Mouse (Mus musculus): ENCODE measurements around the gene Trmt10a. TPM values are rescaled to one million over a fixed set of nuclear protein-coding genes. Genes with fewer than 3 reads are reported as not detected.

Trmt10a gene
- polyA plus RNA-seq, 1 experiment: not detected

DNA sequence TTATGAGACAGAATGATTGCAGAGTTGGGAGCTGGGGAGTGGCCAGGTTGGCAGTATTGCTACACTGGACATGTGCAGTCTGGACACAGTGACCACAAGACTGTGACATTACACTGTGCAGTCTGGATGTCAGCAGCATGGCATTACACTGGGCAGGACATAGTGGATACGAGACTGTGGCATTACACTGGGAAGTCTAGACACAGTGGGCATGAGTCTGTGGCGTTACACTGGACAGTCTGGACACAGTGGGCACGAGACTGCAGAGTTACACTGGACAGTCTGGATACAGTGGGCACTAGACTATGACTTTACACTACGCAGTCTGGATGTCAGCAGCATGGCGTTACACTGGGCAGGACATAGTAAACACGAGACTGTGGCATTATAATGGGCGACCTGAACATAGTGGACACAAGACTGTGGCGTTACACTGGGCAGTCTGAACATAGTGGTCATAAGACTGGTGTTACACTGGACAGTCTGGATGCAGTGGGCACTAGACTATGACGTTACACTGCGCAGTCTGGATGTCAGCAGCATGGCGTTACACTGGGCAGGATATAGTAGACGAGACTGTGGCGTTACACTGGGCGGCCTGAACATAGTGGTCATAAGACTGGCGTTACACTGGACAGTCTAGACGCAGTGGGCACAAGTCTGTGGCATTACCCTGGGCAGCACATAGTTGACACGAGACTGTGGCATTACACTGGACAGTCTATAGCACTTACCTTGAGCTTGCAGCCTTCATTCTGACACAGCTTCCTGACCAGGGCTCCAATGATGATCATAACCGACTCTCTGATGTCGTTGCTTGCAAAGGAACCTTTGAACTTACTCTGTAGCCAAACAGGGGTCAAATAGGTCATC lies 32.1 kb upstream of the Trmt10a start:
- Histone ChIP-seq H3K4me1 (ENCODE audit: control insufficient read depth, insufficient read depth, low read length) (no peaks in the 10 kb centered on the region), H3K27ac (ENCODE audit: insufficient read depth, low read depth, low read length) (no peak overlapping the region), H3K4me3 (ENCODE audit: insufficient read depth, low read depth, low read length) (no peak overlapping the region)
- TF ChIP-seq CTCF (IDR thresholded peaks at IDR 0.05; ENCODE audit: insufficient read depth, low read depth, low read length): no peak
- TF ChIP-seq POLR2A (IDR thresholded peaks at IDR 0.05; ENCODE audit: insufficient read depth, low read depth, low read length): no peak
- 94% methylated on average over 19 of the region's 19 CpGs for WGBS

DNA sequence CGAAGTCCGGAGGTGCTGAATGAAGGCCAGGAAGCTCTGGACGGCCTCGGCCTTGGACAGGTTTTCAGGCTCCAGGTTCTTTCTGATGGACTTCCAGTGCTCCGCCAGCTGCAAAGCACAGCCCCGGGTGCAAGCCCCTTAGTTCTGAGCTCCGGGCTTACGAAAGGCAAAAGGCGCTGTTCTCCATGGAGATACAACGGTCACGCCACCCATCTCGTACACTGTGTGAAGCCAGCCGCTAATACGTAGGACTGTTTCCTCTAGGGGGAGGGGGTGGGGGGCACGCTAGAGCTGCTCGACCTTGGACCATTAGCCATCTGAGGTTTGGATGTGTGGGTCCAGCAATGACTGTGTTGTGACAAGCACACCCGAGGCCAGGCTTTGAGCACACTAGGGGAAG lies 29.1 kb upstream of the Trmt10a start:
- 80% methylated on average over 17 of the region's 17 CpGs for WGBS
- Histone ChIP-seq H3K4me3 (ENCODE audit: insufficient read depth, low read depth, low read length) (no peak overlapping the region), H3K27ac (ENCODE audit: insufficient read depth, low read depth, low read length) (no peak overlapping the region), H3K4me1 (ENCODE audit: control insufficient read depth, insufficient read depth, low read length) (no peaks in the 10 kb centered on the region)
- TF ChIP-seq CTCF (IDR thresholded peaks at IDR 0.05; ENCODE audit: insufficient read depth, low read depth, low read length) (no peak), POLR2A (IDR thresholded peaks at IDR 0.05; ENCODE audit: insufficient read depth, low read depth, low read length) (no peak)

DNA sequence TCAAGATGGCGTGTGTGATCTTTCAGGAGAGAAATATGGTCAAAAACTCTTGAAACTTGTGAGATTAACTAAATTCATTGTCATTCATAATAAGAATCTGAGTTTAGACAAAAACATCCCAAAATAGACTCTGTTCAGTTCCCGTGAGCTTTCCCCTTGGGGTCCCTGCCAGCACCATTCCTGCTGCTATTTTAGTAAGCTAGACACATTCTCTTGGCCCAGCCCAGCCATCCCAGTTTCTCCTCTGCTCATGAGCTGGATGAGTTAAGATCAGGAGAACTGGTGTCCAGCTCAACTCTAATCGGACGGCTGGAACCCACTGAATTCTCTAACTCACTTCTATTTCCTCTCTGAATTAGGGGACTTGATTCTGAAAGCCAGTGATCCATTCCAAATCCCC lies 26.4 kb upstream of the Trmt10a start:
- Histone ChIP-seq H3K27ac (ENCODE audit: insufficient read depth, low read depth, low read length) (no peak overlapping the region), H3K4me1 (ENCODE audit: control insufficient read depth, insufficient read depth, low read length) (no peaks in the 10 kb centered on the region), H3K4me3 (ENCODE audit: insufficient read depth, low read depth, low read length) (no peak overlapping the region)
- TF ChIP-seq POLR2A (IDR thresholded peaks at IDR 0.05; ENCODE audit: insufficient read depth, low read depth, low read length) (no peak), CTCF (IDR thresholded peaks at IDR 0.05; ENCODE audit: insufficient read depth, low read depth, low read length) (no peak)
- WGBS: 75% methylated on average over 4 of the region's 4 CpGs

DNA sequence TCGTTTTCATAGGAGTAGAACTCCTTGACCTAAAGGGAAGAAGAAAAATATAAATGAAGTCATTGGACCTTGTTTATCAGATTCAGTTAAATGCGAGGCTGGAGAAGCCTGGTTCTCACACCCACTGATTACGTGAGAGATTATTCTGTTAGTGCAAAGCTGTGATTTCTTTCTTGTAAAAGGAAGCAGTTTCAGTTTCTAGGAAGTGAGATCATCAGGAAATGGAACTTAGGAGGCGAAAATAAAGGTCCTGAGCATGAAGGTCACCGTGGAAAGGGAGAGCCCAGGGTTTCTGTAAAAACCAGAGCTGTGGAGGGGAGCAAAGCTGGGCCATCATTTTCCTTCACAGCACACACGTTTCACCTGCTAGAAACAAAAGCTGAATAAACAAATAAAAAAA lies 24.9 kb upstream of the Trmt10a start:
- no peak overlapping the region for H3K4me3 ChIP-seq (ENCODE audit: insufficient read depth, low read depth, low read length)
- 55% methylated on average over 6 of the region's 6 CpGs for WGBS

DNA sequence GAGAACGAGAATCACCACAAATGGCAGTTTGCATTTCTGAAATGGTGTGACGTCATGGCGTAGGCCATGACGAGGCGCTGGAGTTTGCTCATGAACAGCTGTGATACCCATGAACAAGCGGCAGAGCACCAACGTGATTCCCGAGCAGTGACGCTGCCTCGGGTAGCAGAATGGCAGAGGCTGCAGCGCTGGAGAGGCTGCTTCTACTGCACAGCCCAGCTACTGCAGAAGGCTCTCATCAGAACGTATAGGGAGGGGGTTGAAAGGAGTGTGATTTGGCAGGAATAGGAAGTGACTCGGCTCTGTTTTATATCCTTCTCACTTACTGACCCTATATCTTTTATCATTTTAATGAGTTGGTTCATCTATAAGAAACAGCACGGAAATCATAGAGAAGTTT lies 24.4 kb upstream of the Trmt10a start:
- no peak for TF ChIP-seq CTCF (IDR thresholded peaks at IDR 0.05; ENCODE audit: insufficient read depth, low read depth, low read length)
- WGBS: 68% methylated on average over 14 of the region's 14 CpGs

More for the DNA sequence above, 24.9 kb upstream of the Trmt10a start:
- Histone ChIP-seq H3K27ac (ENCODE audit: insufficient read depth, low read depth, low read length) (no peak overlapping the region), H3K4me1 (ENCODE audit: control insufficient read depth, insufficient read depth, low read length) (no peaks in the 10 kb centered on the region)
- TF ChIP-seq CTCF (IDR thresholded peaks at IDR 0.05; ENCODE audit: insufficient read depth, low read depth, low read length) (no peak), POLR2A (IDR thresholded peaks at IDR 0.05; ENCODE audit: insufficient read depth, low read depth, low read length) (no peak)

DNA sequence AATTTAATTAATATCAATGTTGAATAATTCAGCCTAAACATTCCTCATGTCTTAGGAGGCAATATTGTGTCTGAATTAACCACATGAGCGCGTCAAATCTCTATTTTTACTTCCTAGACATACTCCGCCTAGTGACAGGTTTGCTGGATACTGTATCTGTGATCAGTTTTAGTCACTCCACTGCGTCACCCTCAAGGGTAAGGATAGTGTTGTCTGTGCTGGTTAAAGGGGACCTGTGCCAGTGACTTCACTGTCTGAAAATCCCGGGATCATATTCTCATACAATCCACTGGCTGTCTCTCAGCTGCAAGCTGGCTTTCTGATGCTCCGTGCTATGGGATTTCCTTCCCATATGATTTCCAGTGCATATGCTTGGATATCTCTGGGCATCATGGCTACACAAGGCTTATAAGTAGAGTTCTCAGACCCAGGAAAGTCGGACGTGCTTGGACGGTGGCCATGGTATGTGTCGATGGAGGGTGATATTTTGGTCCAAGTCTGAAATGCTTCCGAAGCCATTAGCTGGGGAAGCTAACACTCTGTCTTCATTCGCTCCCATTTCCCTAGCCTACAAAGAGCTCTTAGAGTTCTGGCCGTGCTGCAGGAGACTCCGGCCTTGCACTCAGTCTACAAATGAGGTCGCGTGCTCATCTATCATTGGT lies 23.7 kb upstream of the Trmt10a start:
- WGBS: 94% methylated on average over 16 of the region's 16 CpGs
- Histone ChIP-seq H3K4me1 (ENCODE audit: control insufficient read depth, insufficient read depth, low read length) (no peaks in the 10 kb centered on the region), H3K27ac (ENCODE audit: insufficient read depth, low read depth, low read length) (no peak overlapping the region), H3K4me3 (ENCODE audit: insufficient read depth, low read depth, low read length) (no peak overlapping the region)
- TF ChIP-seq POLR2A (IDR thresholded peaks at IDR 0.05; ENCODE audit: insufficient read depth, low read depth, low read length): no peak
- TF ChIP-seq CTCF (IDR thresholded peaks at IDR 0.05; ENCODE audit: insufficient read depth, low read depth, low read length): no peak

More for the DNA sequence above, 24.4 kb upstream of the Trmt10a start:
- Histone ChIP-seq H3K4me1 (ENCODE audit: control insufficient read depth, insufficient read depth, low read length) (no peaks in the 10 kb centered on the region), H3K4me3 (ENCODE audit: insufficient read depth, low read depth, low read length) (no peak overlapping the region), H3K27ac (ENCODE audit: insufficient read depth, low read depth, low read length) (no peak overlapping the region)

DNA sequence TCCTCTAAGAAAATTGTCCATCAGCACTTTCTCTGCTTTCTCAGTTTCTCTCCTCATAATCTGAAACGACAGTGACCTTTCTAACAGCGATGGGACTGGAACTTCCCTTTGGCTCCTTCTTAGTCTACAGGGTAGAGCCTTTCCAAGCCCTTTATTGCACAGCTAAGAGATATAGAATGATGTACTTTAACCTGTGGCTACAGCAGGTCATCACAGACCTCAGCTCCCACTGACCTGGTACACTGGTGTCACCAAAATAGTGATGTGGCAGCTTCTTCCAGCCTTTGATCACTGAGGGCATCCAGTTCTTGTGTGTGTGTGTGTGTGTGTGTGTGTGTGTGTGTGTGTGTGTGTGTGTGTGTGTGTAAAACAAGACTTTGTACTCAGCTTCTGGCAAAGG lies 21.8 kb upstream of the Trmt10a start:
- 92% methylated on average over 2 of the region's 2 CpGs for WGBS
- Histone ChIP-seq H3K4me3 (ENCODE audit: insufficient read depth, low read depth, low read length) (no peak overlapping the region), H3K27ac (ENCODE audit: insufficient read depth, low read depth, low read length) (no peak overlapping the region), H3K4me1 (ENCODE audit: control insufficient read depth, insufficient read depth, low read length) (no peaks in the 10 kb centered on the region)
- TF ChIP-seq CTCF (IDR thresholded peaks at IDR 0.05; ENCODE audit: insufficient read depth, low read depth, low read length): no peak
- TF ChIP-seq POLR2A (IDR thresholded peaks at IDR 0.05; ENCODE audit: insufficient read depth, low read depth, low read length): no peak

DNA sequence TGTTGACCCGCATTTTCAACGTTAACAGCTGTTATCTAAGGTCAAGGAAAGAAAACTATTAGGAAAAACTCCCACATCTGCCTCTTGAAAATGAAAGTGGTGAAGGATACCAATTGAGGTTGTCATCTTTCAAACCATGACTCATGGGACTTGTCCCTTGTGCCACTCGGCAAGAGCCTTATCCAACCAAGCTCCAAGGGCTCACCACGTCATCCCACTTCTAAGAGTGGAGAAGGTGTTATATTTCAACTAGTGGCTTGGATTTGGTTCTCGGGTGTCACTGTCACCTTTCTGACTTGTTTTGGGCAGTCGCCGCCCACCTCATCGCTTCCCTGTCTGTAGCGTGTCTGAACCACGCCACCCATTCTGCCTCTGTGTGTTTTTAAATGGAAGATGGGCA lies 19.4 kb upstream of the Trmt10a start:
- no peak overlapping the region for H3K27ac ChIP-seq (ENCODE audit: insufficient read depth, low read depth, low read length)
- 96% methylated on average over 10 of the region's 10 CpGs for WGBS
- TF ChIP-seq POLR2A (IDR thresholded peaks at IDR 0.05; ENCODE audit: insufficient read depth, low read depth, low read length): no peak
- no peak for TF ChIP-seq CTCF (IDR thresholded peaks at IDR 0.05; ENCODE audit: insufficient read depth, low read depth, low read length)
- no peak overlapping the region for H3K4me3 ChIP-seq (ENCODE audit: insufficient read depth, low read depth, low read length)
- no peaks in the 10 kb centered on the region for H3K4me1 ChIP-seq (ENCODE audit: control insufficient read depth, insufficient read depth, low read length)

DNA sequence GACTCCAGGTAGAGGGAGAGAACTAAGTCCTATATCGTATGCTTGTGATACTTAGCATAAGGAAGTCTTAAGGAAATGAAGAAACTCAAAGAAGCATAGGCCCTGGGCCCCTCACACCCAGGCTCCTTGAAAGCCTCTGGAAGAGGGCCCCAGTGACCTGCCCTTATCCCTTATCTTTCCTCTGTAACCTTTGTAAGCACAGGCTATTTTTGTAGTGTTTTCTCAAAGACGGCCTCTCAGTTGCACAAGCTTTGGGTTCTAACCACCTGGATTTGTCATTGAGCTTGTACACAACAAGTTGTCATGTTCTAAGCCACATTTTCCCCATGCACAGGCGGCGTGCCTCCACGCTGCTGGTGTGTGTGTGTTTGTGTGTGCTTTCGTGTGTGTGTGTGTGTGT lies 14.1 kb upstream of the Trmt10a start:
- Histone ChIP-seq H3K27ac (ENCODE audit: insufficient read depth, low read depth, low read length) (no peak overlapping the region), H3K4me1 (ENCODE audit: control insufficient read depth, insufficient read depth, low read length) (no peaks in the 10 kb centered on the region), H3K4me3 (ENCODE audit: insufficient read depth, low read depth, low read length) (no peak overlapping the region)
- 96% methylated on average over 6 of the region's 6 CpGs for WGBS
- TF ChIP-seq CTCF (IDR thresholded peaks at IDR 0.05; ENCODE audit: insufficient read depth, low read depth, low read length) (no peak), POLR2A (IDR thresholded peaks at IDR 0.05; ENCODE audit: insufficient read depth, low read depth, low read length) (no peak)
